Mouse (Mus musculus) G1E (cell line): ENCODE measurements around the gene Dctn3. TPM values are rescaled to one million over a fixed set of nuclear protein-coding genes. Genes with fewer than 3 reads are reported as not detected.

Source experiments
- ATAC-seq: 2 replicates; pipeline ENCODE4 v1.8.0; 2016; ENCODE audit warnings: mild to moderate bottlenecking; ENCODE audit not compliant: insufficient number of reproducible peaks, poor library complexity, low FRiP score, severe bottlenecking; ENCODE audit errors: extremely low read depth
- DNase-seq: peaks from one replicate; pipeline ENCODE4 v3.0.0; 2012; ENCODE audit warnings: low spot score
- H3K27me3 ChIP-seq: 2 replicates; pipeline ENCODE4 v1.6.1; 2012; ENCODE audit warnings: mild to moderate bottlenecking, low read length, inconsistent platforms; ENCODE audit not compliant: insufficient read depth
- H3K36me3 ChIP-seq: replicated peaks from 2 replicates; pipeline ENCODE3; 2012; ENCODE audit warnings: mild to moderate bottlenecking, inconsistent platforms
- H3K4me1 ChIP-seq: 2 replicates; pipeline ENCODE4 v1.6.1; 2012; ENCODE audit warnings: low read depth, low read length, inconsistent platforms, mixed read lengths; ENCODE audit not compliant: insufficient read depth
- H3K4me3 ChIP-seq: 2 replicates; pipeline ENCODE4 v1.5.1; 2012; ENCODE audit warnings: low read depth, mild to moderate bottlenecking, inconsistent platforms, low read length, moderate library complexity, mixed read lengths
- H3K9me3 ChIP-seq: replicated peaks from 2 replicates; pipeline ENCODE4 v1.6.1; 2012; ENCODE audit warnings: inconsistent platforms
- CTCF ChIP-seq: IDR thresholded peaks from 2 replicates; pipeline ENCODE4 v1.5.1; 2012; ENCODE audit warnings: low read depth, low read length, inconsistent platforms, mixed read lengths
- GATA1 ChIP-seq: IDR thresholded peaks from 2 replicates; pipeline ENCODE4 v1.6.1; 2012; ENCODE audit warnings: borderline replicate concordance, low read length, inconsistent platforms, mixed read lengths
- GATA2 ChIP-seq: IDR thresholded peaks from 2 replicates; pipeline ENCODE4 v1.6.1; 2012; ENCODE audit warnings: low read depth, low read length, inconsistent platforms, borderline replicate concordance
- POLR2AphosphoS5 ChIP-seq: IDR thresholded peaks from 2 replicates; pipeline ENCODE4 v1.6.1; 2012; ENCODE audit warnings: low read depth, low read length, inconsistent platforms; ENCODE audit not compliant: insufficient replicate concordance
- TAL1 ChIP-seq: conservative IDR thresholded peaks from 2 replicates; pipeline ENCODE4 v1.6.1; 2012; ENCODE audit warnings: low read depth, low read length, inconsistent platforms, mixed read lengths
- polyA plus RNA-seq: library from polyadenylated mRNA; stranded (reverse); fragments of >175 nt; gene quantifications from 2 replicates; pipeline ENCODE4 v1.2.3, GENCODE M21; 2012
- total RNA-seq, 2 experiments: library from RNA; stranded (forward) in 1 of 2; stranded (reverse) in 1 of 2; fragments of 200-1000 nt in 1 of 2; fragments of >200 nt in 1 of 2; fragmentation: Nextera tagmentation in 1 of 2; gene quantifications; 2 replicates each; pipeline ENCODE4 v1.2.3; 2014 to 2017

The Dctn3 gene
- total and polyA plus RNA-seq, 3 experiments = 95.3 to 187 (median 178) TPM

DNA sequence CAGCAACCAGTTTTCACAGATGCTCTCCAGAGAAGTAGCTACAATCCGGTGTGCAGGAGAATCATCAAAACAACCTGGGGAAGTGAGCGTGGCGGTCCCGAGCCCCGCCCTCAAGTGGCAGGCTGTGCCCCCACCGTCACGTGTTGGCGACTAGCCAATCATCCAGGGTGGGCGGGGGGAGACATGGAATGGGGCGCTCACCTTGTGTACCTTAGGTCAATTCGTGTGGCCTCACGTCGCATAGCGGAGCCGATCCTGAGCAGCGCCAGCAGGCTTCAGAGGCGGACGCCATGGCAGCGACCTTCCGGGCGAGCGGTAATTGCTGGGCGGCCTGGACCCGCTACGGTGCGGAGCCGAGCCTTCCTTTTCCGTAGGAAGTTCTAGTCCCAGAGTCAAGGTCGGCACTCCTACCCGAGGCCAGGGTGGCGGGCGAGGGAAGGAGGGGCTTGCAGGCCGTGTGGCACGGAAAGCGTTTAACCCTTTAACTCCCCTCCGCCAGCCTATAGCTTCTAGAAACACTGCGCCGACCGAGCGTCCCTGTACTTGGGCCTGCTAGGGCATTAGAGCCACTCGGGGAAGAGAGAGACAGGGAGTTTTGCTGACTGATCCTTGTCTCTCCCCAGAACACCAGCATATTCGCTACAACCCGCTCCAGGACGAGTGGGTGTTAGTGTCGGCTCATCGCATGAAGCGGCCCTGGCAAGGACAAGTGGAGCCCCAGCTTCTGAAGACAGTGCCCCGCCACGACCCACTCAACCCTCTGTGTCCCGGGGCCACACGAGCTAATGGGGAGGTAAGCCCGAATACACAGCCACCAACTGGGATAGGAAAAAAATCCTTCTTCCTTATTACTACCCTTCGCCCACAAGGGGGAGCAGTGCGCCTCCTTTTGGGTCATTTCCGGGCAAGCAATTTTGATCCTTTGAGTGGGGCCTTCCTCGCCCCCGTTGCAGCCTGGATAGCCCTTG is 32.7 kb upstream of the Dctn3 start, which contains the start of gene Sigmar1:
TSS of gene Sigmar1 (minus strand) at position 820 of the 968 bp plus-strand sequence.
- peaks cover 43% of the 10 kb centered on the region for H3K4me1 ChIP-seq
- peak; percentile 74 for ATAC-seq
- no peaks in the 10 kb centered on the region for H3K9me3 ChIP-seq
- DNase-seq = peak; percentile 95
- no peaks in the 10 kb centered on the region for H3K27me3 ChIP-seq
- TF ChIP-seq CTCF = peak; percentile 54
- no peak for TF ChIP-seq GATA2
- TF ChIP-seq POLR2AphosphoS5 = peak; percentile 66; the same call in 1 of the 2 replicates
- peak within 1 kb of the TSS; percentile 89 for H3K4me3 ChIP-seq
- H3K36me3 ChIP-seq = peaks cover 41% of the 10 kb centered on the region

- Histone ChIP-seq H3K4me3 (peak within 1 kb of the TSS; percentile 89), H3K9me3 (no peaks in the 10 kb centered on the region), H3K36me3 (peaks cover 38% of the 10 kb centered on the region), H3K4me1 (peaks cover 35% of the 10 kb centered on the region), H3K27me3 (no peaks in the 10 kb centered on the region)
- TF ChIP-seq CTCF (no peak), TAL1 (no peak), GATA2 (no peak), POLR2AphosphoS5 (no peak), GATA1 (no peak)
- ATAC-seq (peak; percentile 54), DNase-seq (no peak)
Observed at GRCm38 (mm10) chr4:41754797-41755337, 31.9 kb upstream of the Dctn3 start, which contains the start of gene Galt. Gene Galt (plus strand): TSS chr4:41755228.

GRCm38 (mm10) chr4:41745021-41745420 is 22.1 kb upstream of the Dctn3 start:
- TF ChIP-seq POLR2AphosphoS5 (no peak), CTCF (no peak), GATA2 (no peak), GATA1 (no peak), TAL1 (no peak)
- Histone ChIP-seq H3K4me3 (no peak overlapping the region), H3K4me1 (peaks cover 14% of the 10 kb centered on the region), H3K36me3 (no peaks in the 10 kb centered on the region), H3K27me3 (peaks cover 22% of the 10 kb centered on the region), H3K9me3 (peaks cover 20% of the 10 kb centered on the region)
- DNase-seq (no peak), ATAC-seq (no peak)

DNA sequence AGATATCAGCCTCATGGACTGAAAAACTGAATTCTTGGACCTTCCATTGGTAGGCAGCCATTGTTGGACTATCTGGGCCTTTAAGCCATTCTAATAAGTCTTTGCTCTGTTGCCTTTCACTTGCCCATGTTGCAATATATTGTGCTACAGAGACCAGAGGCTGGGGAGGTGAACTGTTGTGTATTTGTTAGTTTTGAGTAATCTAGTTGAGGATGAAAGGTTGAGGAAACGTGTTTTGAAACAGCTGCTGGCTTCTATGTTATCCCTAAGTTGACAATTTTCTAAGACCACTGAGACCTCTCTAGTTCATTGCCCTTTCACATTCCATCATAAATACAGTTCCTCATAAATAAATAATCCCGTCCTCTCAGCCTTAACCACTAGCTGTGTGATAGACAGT is 21.2 kb upstream of the Dctn3 start:
- Histone ChIP-seq H3K27me3 (peaks cover 20% of the 10 kb centered on the region), H3K9me3 (peaks cover 20% of the 10 kb centered on the region), H3K4me1 (peaks cover 23% of the 10 kb centered on the region), H3K36me3 (peaks cover 8% of the 10 kb centered on the region), H3K4me3 (no peak overlapping the region)
- DNase-seq = no peak
- TF ChIP-seq GATA1 (no peak), TAL1 (no peak), GATA2 (no peak), CTCF (no peak), POLR2AphosphoS5 (no peak)
- no peak for ATAC-seq

DNA sequence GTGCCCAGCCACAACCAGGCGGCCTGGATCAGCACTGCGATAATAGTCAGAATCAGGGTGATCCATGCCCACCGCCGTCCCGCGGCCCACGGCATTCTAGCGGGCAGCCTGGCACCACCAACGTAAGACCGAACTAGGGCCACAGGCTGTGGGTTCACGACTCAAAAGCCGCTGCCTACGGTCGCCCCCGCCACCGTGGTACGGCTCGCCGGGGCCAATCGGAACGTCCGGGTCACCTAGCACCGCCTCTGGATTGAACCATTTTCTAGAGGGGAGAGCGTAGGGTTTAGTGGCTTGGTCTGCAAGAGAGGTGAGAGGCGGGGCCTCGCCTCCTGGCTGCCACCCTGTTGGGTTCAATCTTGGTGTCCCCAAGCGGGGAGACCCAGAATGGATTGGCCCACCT is 18.2 kb upstream of the Dctn3 start:
- ATAC-seq = peak; percentile 89

More for the DNA sequence above, 18.2 kb upstream of the Dctn3 start:
- H3K36me3 ChIP-seq = peaks cover 24% of the 10 kb centered on the region
- H3K9me3 ChIP-seq = peaks cover 4% of the 10 kb centered on the region
- DNase-seq = peak; percentile 90
- H3K4me3 ChIP-seq = peak overlapping the region; percentile 89
- peaks cover 38% of the 10 kb centered on the region for H3K4me1 ChIP-seq
- TF ChIP-seq TAL1 = no peak
- TF ChIP-seq POLR2AphosphoS5 = no peak
- no peak for TF ChIP-seq GATA2
- TF ChIP-seq GATA1 = no peak
- no peak for TF ChIP-seq CTCF
- peaks cover 17% of the 10 kb centered on the region for H3K27me3 ChIP-seq
